Mouse (Mus musculus) liver, embryonic 16.5 days (tissue): ENCODE data around the gene Hormad2. TPM values are rescaled to one million over a fixed set of nuclear protein-coding genes. Genes with fewer than 3 reads are reported as not detected.

Experiments used
- ATAC-seq: fragments of 200-750 bp; cut with Nextera tagmentation; 2 replicates; pipeline ENCODE4 v1.8.0; 2017; ENCODE audit warnings: low read depth, mild to moderate bottlenecking, moderate number of reproducible peaks, moderate library complexity
- H3K27ac ChIP-seq: fragments of 300-500 bp; sonication (generic); 2 replicates; pipeline ENCODE4 v1.5.1; 2014; ENCODE audit warnings: mild to moderate bottlenecking, low read length
- H3K27me3 ChIP-seq: fragments of 300-500 bp; sonication (generic); 2 replicates; pipeline ENCODE4 v1.6.1; 2014; ENCODE audit warnings: low read depth, low read length, mixed read lengths; ENCODE audit not compliant: control insufficient read depth, insufficient read depth
- H3K36me3 ChIP-seq: fragments of 300-500 bp; sonication (generic); 2 replicates; pipeline ENCODE4 v1.6.1; 2014; ENCODE audit warnings: mild to moderate bottlenecking; ENCODE audit not compliant: control insufficient read depth, insufficient read depth
- H3K4me1 ChIP-seq: fragments of 300-500 bp; sonication (generic); 2 replicates; pipeline ENCODE4 v1.6.1; 2014; ENCODE audit warnings: low read depth, low read length, mixed read lengths; ENCODE audit not compliant: control insufficient read depth
- H3K4me2 ChIP-seq: fragments of 300-500 bp; sonication (generic); 2 replicates; pipeline ENCODE4 v1.6.1; 2014; ENCODE audit warnings: low read depth, low read length, mixed read lengths
- H3K4me3 ChIP-seq: fragments of 300-500 bp; sonication (generic); 2 replicates; pipeline ENCODE4 v1.5.1; 2014; ENCODE audit warnings: low read depth, mild to moderate bottlenecking, low read length
- H3K9ac ChIP-seq: fragments of 300-500 bp; sonication (generic); 2 replicates; pipeline ENCODE4 v1.6.1; 2014; ENCODE audit warnings: low read depth, low read length
- H3K9me3 ChIP-seq: fragments of 300-500 bp; sonication (generic); replicated peaks from 2 replicates; pipeline ENCODE4 v1.6.1; 2016; ENCODE audit warnings: low read length; ENCODE audit not compliant: control insufficient read depth
- WGBS: fragments of 180-500 bp; shearing (Covaris S2); extraction: QIAGEN DNeasy Blood & Tissue Kit; methylation state at CpG from one replicate; pipeline ENCODE4 v1.1.7; 2014; ENCODE audit not compliant: insufficient replicate concordance; 5-methylcytosine and 5-hydroxymethylcytosine counted together
- polyA plus RNA-seq: library from polyadenylated mRNA; unstranded; fragments of >200 nt; fragmentation: Nextera tagmentation; extraction: Ambion mirVana; gene quantifications from 2 replicates; pipeline ENCODE4 v1.2.1, GENCODE M21; 2015

Hormad2 gene
- polyA plus RNA-seq, 1 experiment from 2014 or later, result 0.39 TPM

DNA sequence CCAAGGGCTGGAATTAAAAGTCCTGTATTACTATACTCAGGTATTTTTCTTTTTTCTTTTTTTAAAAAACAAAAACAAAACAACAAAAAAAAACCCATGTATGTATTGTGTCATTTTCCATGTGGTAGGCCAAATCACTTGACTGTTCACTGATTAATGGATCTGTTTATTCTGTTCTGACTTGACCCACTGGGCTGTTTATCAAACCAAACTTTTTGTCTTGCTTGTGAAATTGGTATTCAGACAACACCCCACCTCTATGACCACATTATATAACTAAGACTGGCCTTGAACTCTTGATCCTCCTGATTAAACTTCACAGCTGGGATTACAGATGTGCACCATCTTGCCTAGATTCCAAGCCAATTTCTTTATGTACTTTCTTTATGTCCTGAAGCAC, 46.7 kb downstream of the Hormad2 start:
- no peak for ATAC-seq
- no peaks in the 10 kb centered on the region for H3K4me1 ChIP-seq
- H3K36me3 ChIP-seq, result no peaks in the 10 kb centered on the region
- no peak overlapping the region for H3K9ac ChIP-seq
- no peaks in the 10 kb centered on the region for H3K9me3 ChIP-seq
- H3K27ac ChIP-seq, result no peak overlapping the region
- H3K4me3 ChIP-seq, result no peak overlapping the region
- H3K4me2 ChIP-seq, result no peak overlapping the region
- H3K27me3 ChIP-seq, result no peaks in the 10 kb centered on the region

- 22% methylated on average over 2 of the region's 2 CpGs for WGBS
- Histone ChIP-seq H3K27me3 (no peaks in the 10 kb centered on the region), H3K4me1 (no peaks in the 10 kb centered on the region), H3K9ac (no peak overlapping the region), H3K9me3 (no peaks in the 10 kb centered on the region), H3K36me3 (no peaks in the 10 kb centered on the region), H3K4me2 (no peak overlapping the region), H3K27ac (no peak overlapping the region), H3K4me3 (no peak overlapping the region)
- ATAC-seq, result no peak
Measured at GRCm38 (mm10) chr11:4388018-4388417, 52.9 kb downstream of the Hormad2 start.

- H3K4me1 ChIP-seq, result no peaks in the 10 kb centered on the region
- no peak overlapping the region for H3K4me3 ChIP-seq
- no peak overlapping the region for H3K9ac ChIP-seq
- ATAC-seq, result no peak
- WGBS, result 49% methylated on average over 7 of the region's 7 CpGs
- no peaks in the 10 kb centered on the region for H3K36me3 ChIP-seq
- no peak overlapping the region for H3K4me2 ChIP-seq
- H3K27ac ChIP-seq, result no peak overlapping the region
- H3K9me3 ChIP-seq, result no peaks in the 10 kb centered on the region
- no peaks in the 10 kb centered on the region for H3K27me3 ChIP-seq
Measured at GRCm38 (mm10) chr11:4382321-4382720, 58.6 kb downstream of the Hormad2 start.

DNA sequence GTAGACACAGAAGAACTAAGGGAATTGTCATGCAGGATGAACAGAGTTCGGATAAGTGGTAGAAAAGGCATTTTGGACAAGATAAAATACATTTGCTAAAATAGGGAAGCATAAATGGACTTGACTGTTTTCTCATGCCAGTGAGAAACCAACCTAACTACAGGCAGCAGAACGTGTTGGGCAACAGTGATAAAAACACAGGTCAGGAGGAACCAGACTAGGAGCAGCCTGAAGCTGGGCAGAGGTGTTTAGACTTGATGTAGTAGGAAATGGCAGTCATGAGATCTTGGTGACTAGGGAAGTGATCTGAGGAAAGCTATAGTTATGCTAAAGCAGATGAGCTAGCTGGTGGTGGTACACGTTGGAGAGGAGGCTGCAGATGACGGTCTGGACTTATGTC, 61.0 kb downstream of the Hormad2 start:
- Histone ChIP-seq H3K4me1 (no peaks in the 10 kb centered on the region), H3K27ac (no peak overlapping the region), H3K27me3 (no peaks in the 10 kb centered on the region), H3K9ac (no peak overlapping the region), H3K4me3 (no peak overlapping the region), H3K9me3 (no peaks in the 10 kb centered on the region), H3K4me2 (no peak overlapping the region), H3K36me3 (no peaks in the 10 kb centered on the region)
- ATAC-seq, result no peak
- WGBS, result 44% methylated on average over 4 of the region's 4 CpGs

GRCm38 (mm10) chr11:4366389-4366788, 74.5 kb downstream of the Hormad2 start:
- no peak for ATAC-seq
- Histone ChIP-seq H3K9me3 (no peaks in the 10 kb centered on the region), H3K27me3 (no peaks in the 10 kb centered on the region), H3K4me2 (no peak overlapping the region), H3K4me3 (no peak overlapping the region), H3K9ac (no peak overlapping the region), H3K27ac (no peak overlapping the region), H3K36me3 (no peaks in the 10 kb centered on the region), H3K4me1 (no peaks in the 10 kb centered on the region)
- 55% methylated on average over 4 of the region's 4 CpGs for WGBS

- Histone ChIP-seq H3K4me1 (no peaks in the 10 kb centered on the region), H3K9ac (no peak overlapping the region), H3K36me3 (no peaks in the 10 kb centered on the region), H3K27me3 (no peaks in the 10 kb centered on the region), H3K4me2 (no peak overlapping the region), H3K4me3 (no peak overlapping the region), H3K27ac (no peak overlapping the region), H3K9me3 (no peaks in the 10 kb centered on the region)
- ATAC-seq, result no peak
- 49% methylated on average over 5 of the region's 5 CpGs for WGBS
Measured at GRCm38 (mm10) chr11:4355430-4355829, 85.5 kb downstream of the Hormad2 start.

GRCm38 (mm10) chr11:4352637-4353036, 88.3 kb downstream of the Hormad2 start:
- H3K27me3 ChIP-seq, result no peaks in the 10 kb centered on the region
- no peak overlapping the region for H3K27ac ChIP-seq
- no peak for ATAC-seq

DNA sequence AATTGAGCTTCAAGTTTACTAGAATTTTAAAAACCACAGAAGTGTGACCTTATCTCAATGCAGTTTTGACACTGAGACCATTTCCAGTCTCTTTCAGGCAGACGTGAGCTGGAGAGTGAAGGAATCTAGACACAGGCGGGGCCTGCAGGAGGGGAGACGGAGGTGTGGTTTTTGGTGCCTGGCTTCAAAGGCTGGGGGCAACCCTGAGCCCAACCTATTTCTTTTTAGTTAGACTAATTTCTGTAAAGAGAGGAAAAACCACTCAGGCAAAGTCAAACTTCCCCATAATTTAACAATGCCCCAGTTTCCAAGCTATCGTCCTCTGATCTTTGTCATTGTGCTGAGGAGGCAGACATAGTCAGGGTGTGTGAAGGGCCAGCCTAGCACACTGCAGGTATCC, 97.0 kb downstream of the Hormad2 start:
- no peak for ATAC-seq
- 22% methylated on average over 4 of the region's 4 CpGs for WGBS
- Histone ChIP-seq H3K27ac (no peak overlapping the region), H3K9ac (no peak overlapping the region), H3K4me1 (no peaks in the 10 kb centered on the region), H3K36me3 (no peaks in the 10 kb centered on the region), H3K9me3 (no peaks in the 10 kb centered on the region), H3K27me3 (no peaks in the 10 kb centered on the region), H3K4me2 (no peak overlapping the region), H3K4me3 (no peak overlapping the region)

More at GRCm38 (mm10) chr11:4352637-4353036, 88.3 kb downstream of the Hormad2 start:
- Histone ChIP-seq H3K4me3 (no peak overlapping the region), H3K4me2 (no peak overlapping the region), H3K4me1 (no peaks in the 10 kb centered on the region), H3K36me3 (no peaks in the 10 kb centered on the region), H3K9ac (no peak overlapping the region), H3K9me3 (no peaks in the 10 kb centered on the region)
- 64% methylated on average over 3 of the region's 3 CpGs for WGBS

- Histone ChIP-seq H3K9ac (no peak overlapping the region), H3K27me3 (no peaks in the 10 kb centered on the region), H3K4me2 (no peak overlapping the region), H3K4me3 (no peak overlapping the region), H3K27ac (no peak overlapping the region), H3K9me3 (no peaks in the 10 kb centered on the region), H3K36me3 (no peaks in the 10 kb centered on the region), H3K4me1 (no peaks in the 10 kb centered on the region)
- WGBS, result 53% methylated on average over 7 of the region's 7 CpGs
- ATAC-seq, result no peak
Measured at GRCm38 (mm10) chr11:4342027-4342426, 98.9 kb downstream of the Hormad2 start.
